Mouse (Mus musculus) hindbrain, postnatal 0 days (tissue): ENCODE results near the gene Gm20388. TPM values are rescaled to one million over a fixed set of nuclear protein-coding genes. Genes with fewer than 3 reads are reported as not detected.

ENCODE experiments used
- ATAC-seq: fragments of 200-750 bp; cut with Nextera tagmentation; 2 replicates; pipeline ENCODE4 v1.8.0; 2017; ENCODE audit warnings: mild to moderate bottlenecking, moderate TSS enrichment, moderate library complexity
- DNase-seq: peaks from one replicate; pipeline ENCODE4 v3.0.0-alpha.2; 2015; ENCODE audit warnings: low spot score
- H3K27ac ChIP-seq: fragments of 300-500 bp; sonication (generic); 2 replicates; pipeline ENCODE4 v1.5.1; 2014; ENCODE audit warnings: mild to moderate bottlenecking
- H3K27me3 ChIP-seq: fragments of 300-500 bp; sonication (generic); 2 replicates; pipeline ENCODE4 v1.6.1; 2014; ENCODE audit warnings: low read length, mixed read lengths; ENCODE audit not compliant: insufficient read depth
- H3K36me3 ChIP-seq: fragments of 300-500 bp; sonication (generic); 2 replicates; pipeline ENCODE4 v1.6.1; 2014; ENCODE audit warnings: low read length, mixed read lengths; ENCODE audit not compliant: insufficient read depth
- H3K4me1 ChIP-seq: fragments of 300-500 bp; sonication (generic); 2 replicates; pipeline ENCODE4 v1.6.1; 2014; ENCODE audit warnings: antibody characterized with exemption, low read length, mixed read lengths; ENCODE audit not compliant: insufficient read depth
- H3K4me2 ChIP-seq: fragments of 300-500 bp; sonication (generic); 2 replicates; pipeline ENCODE4 v1.6.1; 2014; ENCODE audit warnings: low read depth, mild to moderate bottlenecking, low read length, moderate library complexity, mixed read lengths
- H3K4me3 ChIP-seq: fragments of 300-500 bp; sonication (generic); 2 replicates; pipeline ENCODE4 v1.5.1; 2014; ENCODE audit warnings: low read length
- H3K9ac ChIP-seq: fragments of 300-500 bp; sonication (generic); replicated peaks from 2 replicates; pipeline ENCODE4 v1.6.1; 2014; ENCODE audit warnings: mild to moderate bottlenecking, low read length, moderate library complexity, mixed read lengths
- H3K9me3 ChIP-seq: fragments of 300-500 bp; sonication (generic); 2 replicates; pipeline ENCODE4 v1.6.1; 2016; ENCODE audit warnings: low read length, mixed read lengths
- CTCF ChIP-seq: IDR thresholded peaks from 2 replicates; pipeline ENCODE4 v1.5.1; 2016; ENCODE audit warnings: antibody characterized with exemption, control low read depth, low read depth
- WGBS: fragments of 180-500 bp; shearing (Covaris S2); extraction: QIAGEN DNeasy Blood & Tissue Kit; methylation state at CpG from one replicate; pipeline ENCODE4 v1.1.7; 2014; 5-methylcytosine and 5-hydroxymethylcytosine counted together
- polyA plus RNA-seq: library from polyadenylated mRNA; unstranded; fragments of >200 nt; fragmentation: Nextera tagmentation; extraction: Ambion mirVana; gene quantifications from 2 replicates; pipeline ENCODE4 v1.2.1, GENCODE M21; 2015
- total RNA-seq: library from RNA; depleted of rRNA; stranded (reverse); fragments of >200 nt; gene quantifications from 2 replicates; pipeline ENCODE4 v1.2.3, GENCODE M21; 2014

Gm20388 gene
- total and polyA plus RNA-seq, 2 experiments from 2014 or later, result 71.3 TPM; not detected in 1

DNA sequence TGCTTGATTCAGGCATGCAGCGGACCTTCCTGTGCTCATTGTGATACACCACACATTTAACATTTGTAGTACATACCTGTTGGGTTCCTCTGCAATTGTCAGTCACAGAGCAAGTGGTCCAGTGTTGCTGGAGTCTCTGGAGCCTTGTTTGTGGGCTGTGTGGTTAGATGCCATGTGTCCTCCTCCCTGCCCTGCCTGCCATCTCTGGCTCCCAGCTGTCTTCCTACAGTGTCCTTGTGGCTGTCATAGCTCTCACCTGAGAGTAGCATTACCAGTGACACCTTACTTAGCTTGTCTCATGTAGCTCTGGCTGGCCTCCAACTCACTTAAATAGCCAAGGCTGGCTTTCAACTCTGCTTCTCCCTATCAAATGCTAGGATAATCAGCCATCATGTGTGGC is 2108.5 kb downstream of the Gm20388 start:
- H3K9ac ChIP-seq, result no peak overlapping the region
- DNase-seq (no peak), ATAC-seq (no peak)
- H3K4me1 ChIP-seq, result peaks cover 13% of the 10 kb centered on the region
- H3K27me3 ChIP-seq, result no peaks in the 10 kb centered on the region
- H3K9me3 ChIP-seq, result no peaks in the 10 kb centered on the region
- peaks cover 4% of the 10 kb centered on the region; the same call in 1 of the 2 replicates for H3K36me3 ChIP-seq
- H3K4me3 ChIP-seq, result no peak overlapping the region
- H3K27ac ChIP-seq, result no peak overlapping the region
- H3K4me2 ChIP-seq, result no peak overlapping the region
- no peak for TF ChIP-seq CTCF
- 100% methylated on average over 1 of the region's 1 CpGs for WGBS

GRCm38 (mm10) chr8:122020050-122020771 is 2109.6 kb downstream of the Gm20388 start:
- peaks cover 10% of the 10 kb centered on the region; the same call in 1 of the 2 replicates for H3K36me3 ChIP-seq
- H3K9ac ChIP-seq, result no peak overlapping the region
- H3K9me3 ChIP-seq, result no peaks in the 10 kb centered on the region
- 83% methylated on average over 8 of the region's 8 CpGs for WGBS
- no peak overlapping the region for H3K4me2 ChIP-seq
- no peak for TF ChIP-seq CTCF
- no peak for ATAC-seq
- DNase-seq, result no peak
- H3K27ac ChIP-seq, result no peak overlapping the region
- H3K4me1 ChIP-seq, result peaks cover 9% of the 10 kb centered on the region; the same call in 1 of the 2 replicates
- no peak overlapping the region for H3K4me3 ChIP-seq
- no peaks in the 10 kb centered on the region for H3K27me3 ChIP-seq

DNA sequence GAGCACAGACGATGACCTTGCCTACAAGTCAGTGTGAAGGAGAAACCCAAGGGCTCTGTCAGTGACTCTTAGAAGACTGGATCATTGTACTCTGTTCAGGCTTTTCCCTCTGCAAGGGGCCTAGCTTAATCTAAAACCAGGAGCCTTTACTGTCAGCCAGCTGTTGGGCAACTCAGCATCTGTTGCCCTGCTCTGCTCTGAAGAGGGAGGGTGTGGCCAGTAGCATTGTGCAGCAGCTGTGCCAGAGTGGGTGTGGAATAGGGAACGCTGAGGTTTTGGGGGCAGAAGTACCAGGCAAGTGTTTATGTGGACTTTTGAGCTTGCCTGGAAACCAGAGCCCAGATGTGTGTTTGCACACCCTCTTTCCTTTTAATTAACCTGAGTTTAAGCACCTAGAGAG is 2111.1 kb downstream of the Gm20388 start:
- Histone ChIP-seq H3K27ac (no peak overlapping the region), H3K4me3 (no peak overlapping the region)

GRCm38 (mm10) chr8:122022274-122022673 is 2111.6 kb downstream of the Gm20388 start:
- no peak overlapping the region for H3K4me2 ChIP-seq
- H3K9me3 ChIP-seq, result no peaks in the 10 kb centered on the region
- DNase-seq (no peak), ATAC-seq (no peak)
- H3K27me3 ChIP-seq, result no peaks in the 10 kb centered on the region
- H3K9ac ChIP-seq, result no peak overlapping the region
- WGBS, result 63% methylated on average over 6 of the region's 6 CpGs
- no peak for TF ChIP-seq CTCF
- no peak overlapping the region for H3K27ac ChIP-seq
- H3K4me3 ChIP-seq, result no peak overlapping the region
- H3K36me3 ChIP-seq, result peaks cover 28% of the 10 kb centered on the region
- peaks cover 9% of the 10 kb centered on the region; the same call in 1 of the 2 replicates for H3K4me1 ChIP-seq

More for the DNA sequence above, 2111.1 kb downstream of the Gm20388 start:
- H3K4me1 ChIP-seq, result peaks cover 9% of the 10 kb centered on the region; the same call in 1 of the 2 replicates
- H3K4me2 ChIP-seq, result no peak overlapping the region
- WGBS, result 73% methylated on average over 2 of the region's 2 CpGs
- no peak for TF ChIP-seq CTCF
- peaks cover 24% of the 10 kb centered on the region for H3K36me3 ChIP-seq
- no peaks in the 10 kb centered on the region for H3K9me3 ChIP-seq
- DNase-seq, result no peak
- no peak for ATAC-seq
- no peak overlapping the region for H3K9ac ChIP-seq
- H3K27me3 ChIP-seq, result no peaks in the 10 kb centered on the region

GRCm38 (mm10) chr8:122022705-122023104 is 2112.1 kb downstream of the Gm20388 start:
- no peaks in the 10 kb centered on the region for H3K9me3 ChIP-seq
- DNase-seq (peak; percentile 46), ATAC-seq (0 out of 2 replicates have a peak, but pooled peaks have one; percentile 49)
- no peak overlapping the region for H3K27ac ChIP-seq
- no peak overlapping the region for H3K9ac ChIP-seq
- peaks cover 9% of the 10 kb centered on the region; the same call in 1 of the 2 replicates for H3K4me1 ChIP-seq
- 41% methylated on average over 4 of the region's 4 CpGs for WGBS
- H3K36me3 ChIP-seq, result peaks cover 28% of the 10 kb centered on the region
- no peak overlapping the region for H3K4me2 ChIP-seq
- H3K4me3 ChIP-seq, result no peak overlapping the region
- TF ChIP-seq CTCF, result no peak
- H3K27me3 ChIP-seq, result no peaks in the 10 kb centered on the region

DNA sequence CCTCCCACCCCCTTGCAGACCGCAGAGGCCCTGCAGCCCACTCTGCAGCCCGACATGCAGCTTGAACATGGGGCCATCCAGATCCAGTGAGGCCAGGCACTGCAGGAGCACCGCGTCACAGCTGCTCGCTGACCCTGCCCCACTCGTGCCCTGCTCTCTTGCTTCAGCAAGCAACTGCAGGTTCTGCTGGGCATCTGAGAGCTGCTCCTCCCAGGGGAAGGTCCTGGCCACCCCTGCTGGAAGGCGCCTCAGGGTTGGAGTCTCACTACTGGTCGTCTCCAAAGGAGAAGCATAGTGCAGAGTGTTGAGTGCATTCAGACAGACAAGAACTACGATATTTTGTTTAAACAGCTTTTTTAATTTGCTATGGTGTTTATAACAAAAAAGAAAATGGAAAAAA is 2114.9 kb downstream of the Gm20388 start:
- H3K4me2 ChIP-seq, result no peak overlapping the region
- ATAC-seq (no peak), DNase-seq (no peak)
- H3K9me3 ChIP-seq, result no peaks in the 10 kb centered on the region
- no peak for TF ChIP-seq CTCF
- no peak overlapping the region for H3K4me3 ChIP-seq
- no peak overlapping the region for H3K27ac ChIP-seq
- H3K27me3 ChIP-seq, result no peaks in the 10 kb centered on the region
- peaks cover 9% of the 10 kb centered on the region for H3K4me1 ChIP-seq
- peaks cover 28% of the 10 kb centered on the region for H3K36me3 ChIP-seq
- H3K9ac ChIP-seq, result no peak overlapping the region
- WGBS, result 86% methylated on average over 9 of the region's 9 CpGs

DNA sequence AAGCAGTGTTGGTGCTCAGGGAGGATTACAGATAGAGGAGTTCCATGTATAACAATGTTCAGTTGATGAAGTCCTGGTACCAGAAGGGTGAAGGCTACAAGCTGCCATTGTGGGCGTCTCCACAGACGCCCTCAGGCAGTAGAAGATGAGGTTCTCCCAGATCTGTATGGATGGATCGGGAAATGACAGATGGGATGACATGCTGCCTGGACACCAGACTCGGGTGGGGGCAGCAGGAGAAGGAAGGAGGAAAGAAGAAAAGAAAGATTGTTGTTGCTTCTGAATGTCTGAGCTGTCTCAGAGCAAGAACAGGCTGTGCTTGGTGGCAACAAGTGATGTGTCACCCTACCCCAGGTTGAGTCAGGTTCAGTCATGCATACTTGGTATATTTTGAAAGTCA is 2117.5 kb downstream of the Gm20388 start:
- Histone ChIP-seq H3K4me2 (no peak overlapping the region), H3K4me1 (peaks cover 8% of the 10 kb centered on the region)
- WGBS, result 62% methylated on average over 4 of the region's 4 CpGs

More for the DNA sequence above, 2117.5 kb downstream of the Gm20388 start:
- H3K36me3 ChIP-seq, result peaks cover 28% of the 10 kb centered on the region
- H3K27ac ChIP-seq, result no peak overlapping the region
- no peak for TF ChIP-seq CTCF
- ATAC-seq, result no peak
- no peak overlapping the region for H3K4me3 ChIP-seq
- H3K9ac ChIP-seq, result no peak overlapping the region
- no peak for DNase-seq
- no peaks in the 10 kb centered on the region for H3K27me3 ChIP-seq
- no peaks in the 10 kb centered on the region for H3K9me3 ChIP-seq
